Mouse (Mus musculus) gastrocnemius, postnatal 36 days (tissue): Measurements from ENCODE around the gene Stx12. TPM values are rescaled to one million over a fixed set of nuclear protein-coding genes. Genes with fewer than 3 reads are reported as not detected.
A peak's percentile ranks its signal among the peaks of the same experiment; 100 is the strongest.

Source experiments
- DNase-seq, 2 experiments: peaks; one replicate each; pipeline ENCODE4 v3.0.0; 2022
- intact Hi-C: fragments of 180-260 bp; cut with DNase I; formaldehyde crosslinking; loops from one replicate; pipeline ENCODE4 v1.15.1; 2025
- total RNA-seq, 2 experiments: library from RNA; stranded (reverse); gene quantifications; 2 replicates each; pipeline ENCODE4 v1.2.3; 2021

The Stx12 gene
- total RNA-seq, 2 experiments from 2014 or later, result 21.8 to 22.3 TPM

- no peak for DNase-seq
- intact Hi-C loops, result no loop called here
Measured at GRCm38 (mm10) chr4:132873481-132874362, 10.6 kb downstream of the Stx12 start.

- intact Hi-C loops, result no loop called here
- no peak for DNase-seq
Measured at GRCm38 (mm10) chr4:132871116-132871515, 13.2 kb downstream of the Stx12 start.

- DNase-seq, result no peak
- intact Hi-C loops, result no loop called here
Measured at GRCm38 (mm10) chr4:132864856-132865255, 19.5 kb downstream of the Stx12 start.

- DNase-seq, result no peak
- intact Hi-C loops, result no loop called here
Measured at GRCm38 (mm10) chr4:132863012-132863411, 21.3 kb downstream of the Stx12 start.

GRCm38 (mm10) chr4:132860880-132861279 lies 23.4 kb downstream of the Stx12 start:
- intact Hi-C loops, result no loop called here
- no peak for DNase-seq

GRCm38 (mm10) chr4:132843705-132844071 lies 40.6 kb downstream of the Stx12 start:
- intact Hi-C loops, result loop anchor here (5.0 kb wide), 1 partner anchor 76 kb away; the partner anchor contains the start of gene Rpa2
- DNase-seq, result no peak

- DNase-seq, result peak; percentile 77 to 84
- intact Hi-C loops, result loop anchor here (5.0 kb wide), 1 partner anchor 76 kb away; the partner anchor contains the start of gene Rpa2
Measured at GRCm38 (mm10) chr4:132842970-132843704, 41.2 kb downstream of the Stx12 start, which contains the start of gene Ppp1r8. Gene Ppp1r8 (minus strand): TSS chr4:132843169.

- intact Hi-C loops, result loop anchor here (5.0 kb wide), 1 partner anchor 75 kb away; the partner anchor contains the start of gene Rpa2
- peak in 1 of 2 experiments; percentile 21 for DNase-seq
Measured at GRCm38 (mm10) chr4:132842281-132842906, 41.9 kb downstream of the Stx12 start.

- intact Hi-C loops, result loop anchor here (5.0 kb wide), 1 partner anchor 74 kb away; the partner anchor contains the start of gene Rpa2
Measured at GRCm38 (mm10) chr4:132841493-132841892, 42.8 kb downstream of the Stx12 start.

GRCm38 (mm10) chr4:132823614-132824366 lies 60.5 kb downstream of the Stx12 start:
- intact Hi-C loops, result loop anchor here (2.0 kb wide), 1 partner anchor 41 kb away; no protein-coding TSS in a partner anchor

More at GRCm38 (mm10) chr4:132841493-132841892, 42.8 kb downstream of the Stx12 start:
- no peak for DNase-seq

GRCm38 (mm10) chr4:132818442-132818841 lies 65.9 kb downstream of the Stx12 start:
- intact Hi-C loops, result no loop called here
- DNase-seq, result no peak

More at GRCm38 (mm10) chr4:132823614-132824366, 60.5 kb downstream of the Stx12 start:
- peak; percentile 56 to 58 for DNase-seq

- DNase-seq, result no peak
- intact Hi-C loops, result no loop called here
Measured at GRCm38 (mm10) chr4:132816855-132817254, 67.5 kb downstream of the Stx12 start.

GRCm38 (mm10) chr4:132816404-132816803 lies 67.9 kb downstream of the Stx12 start:
- intact Hi-C loops, result no loop called here
- no peak for DNase-seq

GRCm38 (mm10) chr4:132809621-132810020 lies 74.7 kb downstream of the Stx12 start:
- intact Hi-C loops, result no loop called here
- no peak for DNase-seq

GRCm38 (mm10) chr4:132807771-132808641 lies 76.3 kb downstream of the Stx12 start:
- intact Hi-C loops, result no loop called here
- DNase-seq, result no peak

GRCm38 (mm10) chr4:132806620-132807191 lies 77.6 kb downstream of the Stx12 start:
- DNase-seq, result no peak
- intact Hi-C loops, result no loop called here

GRCm38 (mm10) chr4:132805599-132806197 lies 78.6 kb downstream of the Stx12 start:
- DNase-seq, result no peak
- intact Hi-C loops, result no loop called here

GRCm38 (mm10) chr4:132805146-132805545 lies 79.2 kb downstream of the Stx12 start:
- no peak for DNase-seq
- intact Hi-C loops, result no loop called here
